Mouse (Mus musculus): ENCODE measurements around the gene Ttc23. TPM values are rescaled to one million over a fixed set of nuclear protein-coding genes. Genes with fewer than 3 reads are reported as not detected.
A peak's percentile ranks its signal among the peaks of the same experiment; 100 is the strongest.

Gene Ttc23
- polyA plus RNA-seq, 1 experiment from 2014 or later = 0.52 TPM

DNA sequence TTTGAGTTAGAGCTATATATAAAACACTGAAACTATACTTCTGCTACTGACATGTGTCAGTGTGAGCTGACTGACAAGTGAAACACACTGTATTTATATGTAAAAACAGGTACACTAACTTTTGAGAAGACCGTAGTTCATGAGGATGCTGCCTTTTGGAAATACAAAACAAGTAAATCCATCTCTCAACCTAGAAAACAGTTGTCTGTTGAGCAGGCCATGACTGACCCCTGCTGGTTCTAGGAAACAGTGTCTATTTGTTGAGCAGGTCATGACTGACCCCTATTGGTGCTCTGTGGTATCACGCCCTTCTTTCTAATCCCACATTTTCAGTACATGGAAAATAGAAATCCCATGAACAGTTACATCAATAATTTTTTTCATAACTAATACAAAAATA is 16.4 kb upstream of the Ttc23 start:
- no peaks in the 10 kb centered on the region for H3K36me3 ChIP-seq (ENCODE audit: inconsistent target)
- no peak overlapping the region for H3K4me3 ChIP-seq (ENCODE audit: inconsistent target)
- no peak overlapping the region for H3K27ac ChIP-seq
- WGBS (ENCODE audit: missing documents) = 7% methylated on average over 2 of the region's 2 CpGs
- H3K79me2 ChIP-seq (ENCODE audit: inconsistent target) = no peaks in the 10 kb centered on the region

GRCm38 (mm10) chr7:67632380-67632779 is 14.8 kb upstream of the Ttc23 start:
- 90% methylated on average over 5 of the region's 5 CpGs for WGBS (ENCODE audit: missing documents)
- Histone ChIP-seq H3K4me3 (ENCODE audit: inconsistent target) (no peak overlapping the region), H3K27ac (no peak overlapping the region), H3K36me3 (ENCODE audit: inconsistent target) (no peaks in the 10 kb centered on the region), H3K79me2 (ENCODE audit: inconsistent target) (no peaks in the 10 kb centered on the region)

- Histone ChIP-seq H3K27ac (no peak overlapping the region), H3K79me2 (ENCODE audit: inconsistent target) (no peaks in the 10 kb centered on the region), H3K36me3 (ENCODE audit: inconsistent target) (no peaks in the 10 kb centered on the region), H3K4me3 (ENCODE audit: inconsistent target) (no peak overlapping the region)
- WGBS (ENCODE audit: missing documents) = 93% methylated on average over 3 of the region's 3 CpGs
Measured at GRCm38 (mm10) chr7:67634210-67634609, 13.0 kb upstream of the Ttc23 start.

DNA sequence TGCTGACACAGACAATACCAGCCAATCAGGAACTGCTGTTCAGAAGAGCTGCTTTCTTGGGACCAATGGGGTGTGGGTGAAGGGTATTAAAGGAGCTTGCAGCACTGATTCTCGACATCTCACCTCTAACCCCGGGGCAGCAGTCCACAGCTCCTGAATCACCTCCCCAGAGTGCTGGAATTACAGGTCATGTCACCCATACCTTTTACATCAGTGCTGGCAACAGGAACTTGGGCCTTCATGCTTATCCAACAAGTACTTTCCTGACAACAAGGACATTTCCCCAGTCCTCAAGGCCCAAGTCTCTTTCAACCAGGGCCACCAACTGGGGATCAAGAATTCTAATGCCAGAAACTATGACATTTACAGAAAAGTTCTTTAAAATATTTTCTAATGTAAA is 11.0 kb upstream of the Ttc23 start:
- Histone ChIP-seq H3K36me3 (ENCODE audit: inconsistent target) (no peaks in the 10 kb centered on the region), H3K79me2 (ENCODE audit: inconsistent target) (no peaks in the 10 kb centered on the region), H3K27ac (no peak overlapping the region), H3K4me3 (ENCODE audit: inconsistent target) (no peak overlapping the region)
- WGBS (ENCODE audit: missing documents) = 82% methylated on average over 2 of the region's 2 CpGs

GRCm38 (mm10) chr7:67639006-67639405 is 8.2 kb upstream of the Ttc23 start:
- Histone ChIP-seq H3K36me3 (ENCODE audit: inconsistent target) (no peaks in the 10 kb centered on the region), H3K4me3 (ENCODE audit: inconsistent target) (no peak overlapping the region), H3K27ac (no peak overlapping the region), H3K79me2 (ENCODE audit: inconsistent target) (no peaks in the 10 kb centered on the region)
- 100% methylated on average over 1 of the region's 3 CpGs for WGBS (ENCODE audit: missing documents)

DNA sequence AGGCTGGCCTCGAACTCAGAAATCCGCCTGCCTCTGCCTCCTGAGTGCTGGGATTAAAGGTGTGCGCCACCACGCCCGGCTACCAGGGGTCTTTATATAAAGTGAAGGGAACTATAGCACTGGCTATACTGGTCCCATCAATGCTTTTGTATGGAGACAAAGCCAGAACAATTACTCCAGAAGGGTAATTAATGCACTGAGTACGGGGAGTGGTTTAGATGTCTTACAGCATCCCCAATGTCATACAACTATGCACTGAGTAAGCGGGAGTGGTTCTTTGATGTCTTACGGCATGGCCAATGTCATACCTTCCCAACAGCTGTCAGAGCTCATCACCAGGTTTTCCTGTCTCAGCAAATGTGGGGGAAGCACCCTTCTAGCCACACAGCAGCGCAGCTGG is 4.3 kb upstream of the Ttc23 start:
- no peaks in the 10 kb centered on the region for H3K79me2 ChIP-seq (ENCODE audit: inconsistent target)
- H3K27ac ChIP-seq = no peak overlapping the region
- no peak overlapping the region for H3K4me3 ChIP-seq (ENCODE audit: inconsistent target)
- 95% methylated on average over 8 of the region's 9 CpGs for WGBS (ENCODE audit: missing documents)
- no peaks in the 10 kb centered on the region for H3K36me3 ChIP-seq (ENCODE audit: inconsistent target)

- H3K79me2 ChIP-seq (ENCODE audit: inconsistent target) = no peaks in the 10 kb centered on the region
- 44% methylated on average over 8 of the region's 8 CpGs for WGBS (ENCODE audit: missing documents)
- H3K27ac ChIP-seq = no peak overlapping the region
- H3K36me3 ChIP-seq (ENCODE audit: inconsistent target) = no peaks in the 10 kb centered on the region
- H3K4me3 ChIP-seq (ENCODE audit: inconsistent target) = peak overlapping the region; percentile 97
Measured at GRCm38 (mm10) chr7:67644291-67644690, 2.9 kb upstream of the Ttc23 start.

GRCm38 (mm10) chr7:67644833-67645680 is 2.2 kb upstream of the Ttc23 start, which contains the start of gene Lrrc28:
TSS of gene Lrrc28 (minus strand) at chr7:67645268.
- Histone ChIP-seq H3K27ac (peak within 1 kb of the TSS; percentile 64), H3K4me3 (ENCODE audit: inconsistent target) (peak within 1 kb of the TSS; percentile 97), H3K79me2 (ENCODE audit: inconsistent target) (no peaks in the 10 kb centered on the region), H3K36me3 (ENCODE audit: inconsistent target) (no peaks in the 10 kb centered on the region)
- WGBS (ENCODE audit: missing documents) = under 1% methylated on average over 55 of the region's 55 CpGs

DNA sequence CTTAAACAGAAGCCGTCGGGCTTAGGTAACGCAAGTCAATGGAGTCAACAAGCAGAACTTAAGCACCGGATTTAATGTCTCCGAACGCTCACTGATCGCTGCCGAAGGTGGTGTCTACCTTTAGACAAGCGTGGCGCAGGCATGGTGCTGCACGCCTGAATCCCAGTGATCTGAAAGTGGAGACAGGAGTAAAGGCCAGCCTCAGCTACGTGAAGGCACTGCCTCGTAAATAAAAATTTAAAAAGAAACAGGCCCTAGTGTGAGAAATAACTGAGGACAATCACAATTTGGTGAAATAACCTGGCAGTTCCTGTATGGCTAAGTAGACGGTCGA is 1.6 kb upstream of the Ttc23 start:
- peak overlapping the region; percentile 64 for H3K27ac ChIP-seq
- no peaks in the 10 kb centered on the region for H3K79me2 ChIP-seq (ENCODE audit: inconsistent target)
- WGBS (ENCODE audit: missing documents) = under 1% methylated on average over 15 of the region's 15 CpGs
- peak overlapping the region; percentile 97 for H3K4me3 ChIP-seq (ENCODE audit: inconsistent target)
- H3K36me3 ChIP-seq (ENCODE audit: inconsistent target) = no peaks in the 10 kb centered on the region

DNA sequence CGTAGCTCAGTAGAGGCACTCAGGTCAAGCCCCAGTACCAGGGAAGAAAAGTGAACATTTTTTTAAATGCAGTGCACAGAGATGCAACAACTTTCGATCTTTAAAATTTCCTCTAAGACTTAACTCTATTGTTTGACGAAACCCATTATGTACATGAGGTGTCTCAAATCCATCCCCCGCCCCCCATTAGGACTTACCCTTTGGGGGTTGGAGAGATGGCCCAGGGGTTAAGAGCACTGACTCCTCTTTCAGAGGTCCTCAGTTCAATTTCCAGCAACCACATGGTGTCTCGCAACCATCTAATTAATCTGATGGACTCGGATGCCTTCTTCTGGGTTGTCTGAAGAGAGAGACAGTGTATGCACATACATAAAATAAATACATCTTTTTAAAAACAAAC is 1.1 kb upstream of the Ttc23 start:
- WGBS (ENCODE audit: missing documents) = 34% methylated on average over 6 of the region's 6 CpGs
- H3K36me3 ChIP-seq (ENCODE audit: inconsistent target) = no peaks in the 10 kb centered on the region
- H3K79me2 ChIP-seq (ENCODE audit: inconsistent target) = no peaks in the 10 kb centered on the region
- H3K27ac ChIP-seq = 0 out of 2 replicates have a peak overlapping the region, but pooled peaks have one; percentile 64
- peak overlapping the region; percentile 97 for H3K4me3 ChIP-seq (ENCODE audit: inconsistent target)

GRCm38 (mm10) chr7:67648376-67648775 is 1.2 kb downstream of the Ttc23 start:
- H3K4me3 ChIP-seq (ENCODE audit: inconsistent target) = no peak overlapping the region
- WGBS (ENCODE audit: missing documents) = 95% methylated on average over 3 of the region's 4 CpGs
- no peaks in the 10 kb centered on the region for H3K36me3 ChIP-seq (ENCODE audit: inconsistent target)
- no peak overlapping the region for H3K27ac ChIP-seq
- H3K79me2 ChIP-seq (ENCODE audit: inconsistent target) = no peaks in the 10 kb centered on the region

DNA sequence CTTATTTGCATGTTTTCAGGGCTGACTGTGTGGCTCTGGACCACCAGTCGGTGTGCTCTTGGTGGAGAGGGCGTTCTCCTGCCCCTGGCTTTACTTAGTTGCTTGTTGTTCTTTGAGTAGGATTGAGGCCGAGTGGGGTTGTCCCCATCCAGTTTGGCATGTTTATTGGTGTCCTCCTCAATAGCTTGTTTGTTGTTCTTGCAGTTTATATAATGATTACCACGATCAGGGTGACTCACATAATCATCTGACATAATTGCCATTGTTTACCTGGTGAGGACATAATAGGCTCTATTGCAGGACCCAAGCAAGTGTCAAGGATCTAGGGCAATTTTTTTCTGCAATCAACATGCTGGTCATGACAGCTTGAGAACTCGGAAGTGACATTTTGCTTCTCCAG is 5.0 kb downstream of the Ttc23 start:
- Histone ChIP-seq H3K27ac (no peak overlapping the region), H3K79me2 (ENCODE audit: inconsistent target) (no peaks in the 10 kb centered on the region), H3K36me3 (ENCODE audit: inconsistent target) (no peaks in the 10 kb centered on the region), H3K4me3 (ENCODE audit: inconsistent target) (no peak overlapping the region)
- 75% methylated on average over 4 of the region's 5 CpGs for WGBS (ENCODE audit: missing documents)

DNA sequence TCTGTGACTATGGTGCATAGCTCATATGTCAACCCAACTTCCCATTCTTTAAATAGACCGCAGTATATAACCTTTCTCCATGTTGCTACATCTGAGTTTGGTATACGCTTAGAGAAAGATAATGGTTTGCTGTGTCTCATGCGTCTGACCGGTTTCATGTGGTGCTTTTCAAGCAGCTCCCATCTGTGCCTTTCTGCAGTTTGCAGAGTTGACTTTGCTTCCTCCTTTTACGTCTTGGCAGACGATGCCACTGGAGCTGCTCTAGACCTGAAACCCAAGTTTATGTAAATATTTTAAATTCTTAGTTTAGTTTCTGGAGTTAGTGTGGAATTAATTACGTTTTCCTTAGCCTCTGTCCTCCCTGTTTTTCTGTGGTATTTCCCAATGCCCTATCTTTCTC is 7.5 kb downstream of the Ttc23 start:
- Histone ChIP-seq H3K4me3 (ENCODE audit: inconsistent target) (no peak overlapping the region), H3K27ac (no peak overlapping the region), H3K79me2 (ENCODE audit: inconsistent target) (no peaks in the 10 kb centered on the region), H3K36me3 (ENCODE audit: inconsistent target) (no peaks in the 10 kb centered on the region)
- 60% methylated on average over 7 of the region's 7 CpGs for WGBS (ENCODE audit: missing documents)

DNA sequence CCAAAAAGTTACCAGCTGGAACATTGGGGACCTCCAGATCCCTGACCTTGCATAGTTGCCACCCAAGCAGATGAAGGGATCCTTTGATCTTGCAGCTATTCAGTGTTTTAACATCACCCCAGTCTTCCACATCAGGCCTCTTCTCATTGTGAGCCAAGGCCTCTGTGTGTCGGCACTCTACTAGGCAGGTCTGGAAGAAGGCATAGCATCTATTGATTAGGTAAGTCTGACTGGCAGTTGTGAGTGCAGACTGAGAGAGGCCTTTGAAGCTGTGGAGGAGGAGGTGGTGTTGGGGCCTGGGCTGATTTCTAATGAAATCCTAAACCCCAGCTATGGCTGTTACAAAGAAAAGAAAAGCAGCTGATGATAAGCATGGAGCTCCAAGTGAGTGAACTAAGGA is 8.0 kb downstream of the Ttc23 start:
- H3K4me3 ChIP-seq (ENCODE audit: inconsistent target) = no peak overlapping the region
- 100% methylated on average over 1 of the region's 1 CpGs for WGBS (ENCODE audit: missing documents)
- no peak overlapping the region for H3K27ac ChIP-seq
- no peaks in the 10 kb centered on the region for H3K36me3 ChIP-seq (ENCODE audit: inconsistent target)
- no peaks in the 10 kb centered on the region for H3K79me2 ChIP-seq (ENCODE audit: inconsistent target)

DNA sequence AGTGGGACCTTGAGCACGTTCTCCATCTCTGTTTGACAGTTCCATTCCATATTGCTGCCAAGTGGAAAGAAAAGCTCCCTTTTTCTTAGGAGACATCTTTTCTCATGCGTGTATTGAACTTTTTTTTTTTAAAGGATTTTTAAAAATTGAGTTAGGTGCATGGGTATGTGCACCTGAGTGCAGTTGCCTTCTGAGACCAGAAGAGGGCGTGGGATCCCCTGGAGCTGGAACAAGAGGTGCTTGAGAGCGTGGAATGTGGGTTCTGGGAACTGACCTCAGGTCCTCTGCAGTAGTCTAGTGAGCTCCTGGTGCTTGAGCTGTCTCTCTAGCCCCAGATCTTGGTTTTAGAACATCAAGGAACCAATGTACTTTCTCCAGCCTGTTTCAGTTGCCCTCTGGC is 10.9 kb downstream of the Ttc23 start:
- Histone ChIP-seq H3K36me3 (ENCODE audit: inconsistent target) (no peaks in the 10 kb centered on the region), H3K4me3 (ENCODE audit: inconsistent target) (no peak overlapping the region), H3K27ac (no peak overlapping the region), H3K79me2 (ENCODE audit: inconsistent target) (no peaks in the 10 kb centered on the region)
- WGBS (ENCODE audit: missing documents) = 87% methylated on average over 4 of the region's 4 CpGs

- WGBS (ENCODE audit: missing documents) = 93% methylated on average over 5 of the region's 5 CpGs
Measured at GRCm38 (mm10) chr7:67662424-67662823, 15.2 kb downstream of the Ttc23 start.

More at GRCm38 (mm10) chr7:67662424-67662823, 15.2 kb downstream of the Ttc23 start:
- Histone ChIP-seq H3K4me3 (ENCODE audit: inconsistent target) (no peak overlapping the region), H3K79me2 (ENCODE audit: inconsistent target) (no peaks in the 10 kb centered on the region), H3K27ac (no peak overlapping the region), H3K36me3 (ENCODE audit: inconsistent target) (no peaks in the 10 kb centered on the region)

All from macrophage (primary cell).